Mouse (Mus musculus) heart, adult 11 months (tissue): ENCODE measurements around the gene Colca2.

Source experiments
- DNase-seq: peaks from one replicate; pipeline ENCODE4 v3.0.0; 2022

The Colca2 gene

DNA sequence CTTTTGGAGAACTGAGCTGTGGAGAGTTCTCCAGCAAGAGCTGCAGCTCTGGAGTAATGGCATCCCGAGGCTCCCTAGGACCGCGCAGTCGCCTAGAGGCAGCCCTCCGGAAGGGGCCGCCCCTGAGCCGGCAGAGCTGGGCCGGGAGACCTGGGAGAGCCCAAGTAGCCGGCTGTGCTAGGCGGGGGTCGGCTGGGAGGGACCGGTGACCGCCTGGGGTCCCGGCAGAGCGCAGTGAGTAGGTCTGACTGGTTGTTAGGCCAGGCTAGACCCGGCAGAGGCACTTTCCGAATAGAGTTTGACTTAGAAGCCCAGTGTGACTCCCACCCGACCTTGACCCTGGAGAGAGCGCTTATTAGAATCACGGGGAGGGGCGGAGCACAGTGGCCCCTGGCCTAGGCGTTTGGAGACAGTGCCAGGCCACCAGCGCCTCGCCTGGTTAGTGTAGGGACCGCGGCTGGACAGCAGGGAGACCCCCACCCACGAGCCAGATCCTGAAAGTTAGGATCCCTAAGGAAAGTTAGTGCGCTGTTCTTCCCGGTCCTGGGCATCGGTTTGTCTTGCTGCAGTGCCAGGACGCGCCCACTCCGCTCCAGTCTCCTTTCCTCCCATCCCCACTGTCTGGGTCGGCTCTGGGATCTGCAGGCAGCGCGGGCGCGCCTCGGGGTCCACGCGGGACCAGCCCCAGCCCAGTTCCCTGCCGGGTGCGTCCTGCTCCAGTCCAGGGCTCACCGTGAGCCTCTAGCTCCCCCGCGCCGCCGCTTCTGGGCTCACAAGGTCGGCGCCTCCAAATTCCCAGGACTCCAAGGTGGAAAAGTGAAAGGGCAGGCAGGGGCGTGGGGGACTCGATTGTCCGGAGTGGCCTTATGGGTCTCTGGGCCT is at the start of gene Colca2:
TSS of gene Colca2 (minus strand) at position 70 of the 882 bp plus-strand sequence.
- DNase-seq, result peak; percentile 99

DNA sequence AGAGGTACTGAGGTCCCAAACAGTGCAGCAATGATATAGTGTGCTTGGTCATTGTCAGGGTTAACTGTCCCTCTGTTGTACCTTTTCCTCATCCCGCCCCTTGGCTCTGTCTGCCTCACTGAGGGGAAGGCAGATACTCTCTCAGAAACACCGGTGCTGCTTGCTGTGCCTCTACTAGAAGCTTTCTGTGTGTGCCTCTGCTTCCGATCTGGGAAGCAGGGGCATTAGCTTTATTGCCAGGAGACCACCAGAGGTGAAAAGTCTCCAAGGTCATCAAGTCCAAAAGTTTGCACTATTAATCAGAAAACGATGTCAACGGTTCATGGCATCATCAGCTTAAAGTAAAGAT is 49.2 kb upstream of the Colca2 start:
- DNase-seq, result no peak

- no peak for DNase-seq
Observed at GRCm38 (mm10) chr9:51326619-51327554, 48.5 kb upstream of the Colca2 start.

GRCm38 (mm10) chr9:51324406-51325065 is 46.2 kb upstream of the Colca2 start:
- no peak for DNase-seq

- DNase-seq, result no peak
Observed at GRCm38 (mm10) chr9:51320096-51320495, 41.7 kb upstream of the Colca2 start.

- DNase-seq, result no peak
Observed at GRCm38 (mm10) chr9:51318246-51318645, 39.9 kb upstream of the Colca2 start.

GRCm38 (mm10) chr9:51317322-51317721 is 39.0 kb upstream of the Colca2 start:
- no peak for DNase-seq

DNA sequence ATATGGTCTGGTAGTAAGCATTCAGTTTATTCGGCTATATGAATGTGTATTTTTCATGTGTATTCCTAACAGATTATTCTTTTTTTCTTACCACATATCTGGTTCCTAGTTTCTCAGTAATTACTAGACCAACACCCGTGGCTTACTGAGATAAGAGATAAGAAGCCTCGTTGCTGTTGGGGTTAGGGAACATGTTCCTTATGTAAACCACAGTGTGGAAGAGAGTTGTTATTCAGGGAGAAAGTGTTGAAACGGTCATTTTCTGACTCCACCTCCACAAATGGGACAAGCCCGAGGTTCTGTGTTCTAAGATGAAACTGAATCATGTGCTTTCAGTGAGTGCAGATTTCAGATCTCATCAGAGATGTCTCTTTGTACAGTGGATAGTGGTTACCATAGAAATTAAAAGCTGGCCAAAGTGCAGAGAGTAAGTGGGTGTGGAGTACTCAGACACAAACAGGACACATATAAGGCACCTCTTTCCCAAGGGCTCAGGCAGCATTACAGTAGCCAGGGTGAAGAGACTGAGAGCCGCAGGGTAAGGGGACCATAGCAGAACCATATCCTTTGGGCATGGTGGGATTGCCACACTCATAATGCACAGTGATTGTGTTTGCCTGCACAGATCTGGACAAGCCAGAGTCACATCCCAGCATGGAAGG is 37.2 kb upstream of the Colca2 start:
- DNase-seq, result no peak

DNA sequence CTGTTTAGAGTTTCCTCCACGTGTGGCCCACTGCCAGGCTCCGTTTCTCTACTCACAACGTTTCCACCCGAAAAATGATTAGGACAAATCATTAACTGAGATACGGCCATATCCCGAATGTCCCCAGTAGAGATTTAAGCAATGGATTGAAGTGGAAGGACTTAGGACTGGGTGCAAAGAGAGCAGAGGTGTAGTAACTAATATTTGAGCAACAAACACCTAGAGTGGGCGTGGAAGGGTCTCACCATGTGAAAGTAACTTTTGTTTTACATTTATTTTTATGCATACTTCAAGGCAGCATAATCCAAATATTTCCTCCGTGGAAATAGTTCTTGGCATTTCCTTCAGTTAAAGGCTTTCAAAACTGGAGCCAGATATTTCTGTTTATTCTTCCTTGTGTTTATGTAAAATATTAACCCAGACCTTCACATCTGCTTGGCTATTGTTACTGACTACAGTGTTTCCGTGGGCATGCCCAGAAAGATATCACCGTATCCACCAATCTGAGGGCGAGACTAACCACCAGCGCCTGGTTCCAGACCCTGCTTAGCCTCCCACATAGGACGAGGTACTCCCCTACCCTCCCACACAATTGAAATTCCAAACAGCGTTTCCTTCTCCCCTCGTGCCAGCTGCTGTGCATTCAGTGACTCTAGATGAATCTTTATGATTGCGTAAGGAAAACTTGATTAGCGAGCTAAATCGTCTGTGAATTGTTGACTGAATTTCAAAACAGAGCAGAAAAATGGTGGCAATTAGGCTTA is 34.4 kb upstream of the Colca2 start:
- DNase-seq, result no peak

GRCm38 (mm10) chr9:51310515-51310914 is 32.1 kb upstream of the Colca2 start:
- DNase-seq, result no peak

- no peak for DNase-seq
Observed at GRCm38 (mm10) chr9:51306351-51306750, 28.0 kb upstream of the Colca2 start.

DNA sequence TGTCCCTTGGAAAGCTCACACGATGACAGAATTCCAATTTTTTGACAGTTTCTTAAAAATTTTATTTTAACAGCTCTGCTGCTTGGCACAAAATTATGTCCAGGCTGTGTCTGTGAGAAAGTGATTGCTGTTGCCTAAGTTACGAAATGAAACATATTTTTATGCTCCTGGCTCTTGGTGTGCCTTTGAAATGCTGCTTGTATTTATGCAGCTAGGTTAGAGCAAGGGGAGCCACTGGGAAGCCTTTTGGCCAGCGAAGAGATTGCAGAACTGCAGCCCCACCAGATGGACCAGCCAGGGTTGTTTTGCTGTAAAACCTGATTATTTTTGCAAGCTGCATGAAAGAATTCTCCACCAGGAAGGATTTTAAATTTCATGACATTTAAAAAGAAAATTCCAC is 26.8 kb upstream of the Colca2 start:
- peak; percentile 86 for DNase-seq

- DNase-seq, result peak; percentile 80
Observed at GRCm38 (mm10) chr9:51303980-51304379, 25.6 kb upstream of the Colca2 start.

- DNase-seq, result no peak
Observed at GRCm38 (mm10) chr9:51293541-51293940, 15.2 kb upstream of the Colca2 start.

DNA sequence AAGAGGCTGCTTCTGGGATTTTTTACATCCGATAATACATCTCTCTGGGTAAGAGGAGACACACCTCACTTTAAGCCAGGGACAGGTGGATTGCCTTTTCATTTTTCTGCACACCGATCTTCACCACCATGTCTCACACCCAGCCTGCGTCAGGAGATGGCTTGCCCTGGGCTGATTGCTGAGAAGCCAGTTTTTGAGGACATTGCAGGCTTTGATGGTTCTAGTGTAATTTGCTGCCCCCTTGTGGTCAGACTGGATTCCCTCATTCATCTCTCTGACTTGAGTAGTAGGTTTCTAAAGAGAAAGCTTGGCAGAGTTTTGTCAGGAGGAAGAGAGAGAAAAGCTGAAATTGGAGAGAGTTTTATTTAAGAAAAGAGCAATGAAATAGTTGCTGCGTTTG is 14.3 kb upstream of the Colca2 start:
- peak; percentile 94 for DNase-seq

DNA sequence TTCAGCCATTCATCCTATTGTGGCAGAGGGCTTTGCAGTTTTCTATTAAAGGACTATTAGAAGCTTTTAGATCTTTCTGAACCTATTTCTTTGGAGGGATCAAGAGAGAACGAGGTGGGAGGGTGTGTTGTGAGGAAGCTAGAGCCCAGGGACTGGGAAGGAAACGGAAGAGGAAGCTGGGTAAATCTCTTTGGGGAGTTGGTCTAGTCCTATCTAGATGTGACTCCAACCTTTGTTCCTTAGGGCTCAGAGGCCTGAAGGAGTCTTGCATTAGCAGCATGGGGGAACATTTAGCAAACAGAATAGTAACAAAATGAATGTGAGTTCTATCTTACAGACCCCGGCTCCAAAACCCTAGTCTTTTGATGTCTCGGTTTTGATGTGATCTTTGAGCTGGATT is 12.6 kb upstream of the Colca2 start:
- no peak for DNase-seq

- DNase-seq, result peak; percentile 50
Observed at GRCm38 (mm10) chr9:51286079-51286478, 7.7 kb upstream of the Colca2 start.

DNA sequence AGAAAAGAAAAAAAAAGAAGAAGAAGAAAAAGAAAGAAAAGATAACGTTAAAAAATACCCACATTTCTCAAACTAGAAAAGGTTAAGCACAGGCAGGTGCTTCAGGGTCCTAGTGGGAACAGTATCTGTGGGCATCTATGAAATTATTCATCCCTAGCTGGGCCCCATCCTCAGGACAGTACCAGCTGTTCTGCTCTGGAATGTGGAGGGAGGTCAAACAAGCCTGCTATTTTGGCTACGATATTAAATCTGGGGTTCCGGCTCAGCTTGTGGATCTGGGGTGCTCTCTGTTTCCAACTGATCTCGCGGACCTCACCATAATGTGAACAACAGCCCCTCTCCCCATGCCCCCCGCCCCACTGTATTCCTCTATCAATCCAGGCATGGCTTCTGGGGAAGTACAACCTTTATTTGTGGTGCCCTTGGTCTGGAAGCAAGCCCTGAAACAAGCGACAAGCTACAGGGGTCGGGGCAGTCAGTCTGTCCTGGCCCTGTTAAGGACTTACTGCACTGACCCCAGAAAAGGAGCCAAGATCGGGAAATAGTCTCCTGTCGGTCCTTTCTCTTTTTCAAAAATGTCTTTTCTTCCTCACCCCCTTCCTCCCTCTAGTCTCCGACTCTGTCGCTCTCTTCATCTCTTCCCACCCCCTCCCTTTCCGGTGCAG is 403 bp downstream of the Colca2 start:
- DNase-seq, result no peak

GRCm38 (mm10) chr9:51274678-51275077 is 3.7 kb downstream of the Colca2 start:
- DNase-seq, result peak; percentile 80

GRCm38 (mm10) chr9:51273581-51274154 is 4.7 kb downstream of the Colca2 start:
- peak; percentile 92 for DNase-seq

- DNase-seq, result peak; percentile 57
Observed at GRCm38 (mm10) chr9:51272102-51272501, 6.3 kb downstream of the Colca2 start.
